In the genomic region with DNA sequence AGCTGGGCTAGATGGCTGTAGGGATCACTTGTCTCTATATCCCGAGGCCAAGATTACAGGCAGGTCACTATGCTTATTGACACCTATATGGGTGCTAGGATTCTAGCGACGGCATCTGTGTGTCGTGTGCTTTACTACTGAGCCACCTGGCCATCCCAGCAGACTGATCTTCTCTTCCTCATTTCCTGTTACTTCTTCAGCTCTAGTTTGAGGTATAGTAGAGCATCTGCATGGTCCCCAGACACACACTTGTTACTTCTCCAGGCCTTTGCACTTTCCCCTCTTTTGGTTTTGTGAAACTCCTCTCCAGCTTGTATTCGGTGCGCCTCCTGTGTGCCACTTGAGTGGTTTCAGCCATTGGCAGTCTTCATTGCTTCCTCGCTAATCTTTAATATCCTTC, we compare ENCODE assay signal across 32 mouse cellular contexts. TPM values are rescaled to one million over a fixed set of nuclear protein-coding genes. Genes with fewer than 3 reads are reported as not detected.
"Had no signal": no experiment of that assay in that cellular context is flagged by ENCODE, and none has a peak within 500 bp of the region (broad histone marks: within the 10 kb centered on the region; RNA-seq: fewer than 3 reads in every experiment).

No protein-coding gene starts in this region.

- ATAC-seq: hindbrain, postnatal 0 days; intestine, embryonic 16.5 days; liver, embryonic 12.5 days had no signal

- DNase-seq: gastrocnemius, adult 2 months; gastrocnemius, postnatal 10 days; gastrocnemius, postnatal 36 days; heart, adult 18-20 months; heart, postnatal 10 days; heart, postnatal 36 days; kidney, adult 11 months; kidney, adult 2 months; kidney, adult 9 months; kidney, postnatal 14 days; kidney, postnatal 36 days; layer of hippocampus, adult 9-11 months; layer of hippocampus, postnatal 36 days; left cerebral cortex, postnatal 4 days had no signal

RNA-seq across cellular contexts. Expression of gene Chrna9, which starts 59.5 kb away (rescaled TPM):
- total RNA-seq: heart, adult 18-20 months; heart, postnatal 36 days; hematopoietic stem cell, adult 5-6 weeks; hindbrain, postnatal 0 days; layer of hippocampus, adult 18-20 months; layer of hippocampus, adult 8-10 months; layer of hippocampus, postnatal 14 days; layer of hippocampus, postnatal 36 days; left cerebral cortex, adult 18-20 months; left cerebral cortex, adult 8-10 months; left cerebral cortex, postnatal 10 days; left cerebral cortex, postnatal 25 days; left cerebral cortex, postnatal 4 days; liver, adult 2 months had no signal
- polyA plus RNA-seq: frontal cortex, adult 2 months; gonadal fat pad, adult 2 months; heart, embryonic 14.5 days; hindbrain, embryonic 13.5 days; hindbrain, embryonic 15.5 days; hindbrain, postnatal 0 days; intestine, embryonic 14.5 days; intestine, embryonic 16.5 days; kidney, adult 2 months; liver, adult 2 months; liver, embryonic 12.5 days had no signal
